17 mouse cellular contexts compared by ENCODE assay signal in the genomic region with DNA sequence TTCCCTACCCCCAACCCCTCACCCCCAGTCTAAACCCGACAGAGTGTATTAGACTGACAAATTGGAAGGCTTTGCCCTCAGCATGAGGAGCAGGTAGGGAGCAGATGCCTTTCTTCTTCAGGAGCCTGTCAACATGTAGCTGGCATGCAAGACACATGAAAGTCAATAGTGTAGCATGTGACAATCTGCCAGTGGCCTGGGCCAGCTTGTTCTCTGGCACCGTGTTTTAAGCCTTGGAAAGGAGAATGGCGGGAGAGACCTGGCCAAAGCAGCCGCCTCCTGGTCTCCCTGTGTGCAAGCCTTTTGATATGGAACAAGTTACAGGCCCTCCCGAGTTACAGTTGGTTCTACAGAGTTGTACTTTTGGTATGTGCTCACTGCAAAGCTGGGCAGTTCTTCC. TPM values are rescaled to one million over a fixed set of nuclear protein-coding genes. Genes with fewer than 3 reads are reported as not detected.
DNase-seq lines count a peak whose midpoint lies in the region; ATAC-seq and TF ChIP-seq lines count a peak whose summit lies in the region.
"Had no signal": no experiment of that assay in that cellular context is flagged by ENCODE, and none has a peak within 500 bp of the region (broad histone marks: within the 10 kb centered on the region; RNA-seq: fewer than 3 reads in every experiment).

No protein-coding gene starts in this region.

- TF ChIP-seq EP300 in stomach, postnatal 0 days (optimal IDR thresholded peaks at IDR 0.05), result no peak

- H3K9ac ChIP-seq in hindbrain, postnatal 0 days (replicated peaks; ENCODE audit: low read length), result no peak overlapping the region
- H3K9ac ChIP-seq in hindbrain, embryonic 16.5 days (ENCODE audit: low read depth, low read length), result no peak overlapping the region
- H3K9ac ChIP-seq in stomach, postnatal 0 days (ENCODE audit: low read length), result no peak overlapping the region
- H3K9ac ChIP-seq: embryonic facial prominence, embryonic 13.5 days; heart, embryonic 13.5 days; hindbrain, embryonic 12.5 days; intestine, embryonic 15.5 days; liver, embryonic 12.5 days; lung, embryonic 15.5 days had no signal

- 0 out of 2 replicates have a peak, but pooled peaks have one; percentile 18 for ATAC-seq in hindbrain, postnatal 0 days
- ATAC-seq in hindbrain, embryonic 16.5 days, result no peak
- ATAC-seq in stomach, postnatal 0 days (ENCODE audit: low FRiP score, low TSS enrichment), result no peak
- ATAC-seq: intestine, embryonic 15.5 days; liver, embryonic 12.5 days; midbrain, embryonic 16.5 days had no signal

- peak; percentile 66 for DNase-seq in gastrocnemius, adult 2 months
- DNase-seq in gastrocnemius, postnatal 4 days (ENCODE audit: low spot score in 2 of 2), result no peak
- DNase-seq in hindbrain, postnatal 0 days (ENCODE audit: low spot score), result peak; percentile 44
- peak; percentile 49 to 71 for DNase-seq in cerebellum, adult 2 months
- DNase-seq in cerebellum, postnatal 36 days, result peak; percentile 42 to 47
- no peak for DNase-seq in stomach, postnatal 0 days (ENCODE audit: low spot score)
- DNase-seq: adrenal gland, postnatal 10 days; layer of hippocampus, postnatal 36 days had no signal

- H3K27ac ChIP-seq in gastrocnemius, adult 2 months, result peak overlapping the region; percentile 84
- H3K27ac ChIP-seq in hindbrain, postnatal 0 days, result no peak overlapping the region
- no peak overlapping the region for H3K27ac ChIP-seq in hindbrain, embryonic 16.5 days (ENCODE audit: low read depth, low read length)
- 0 out of 2 replicates have a peak overlapping the region, but pooled peaks have one; percentile 27 for H3K27ac ChIP-seq in cerebellum, adult 2 months (ENCODE audit: insufficient read depth, low read length)
- no peak overlapping the region for H3K27ac ChIP-seq in stomach, postnatal 0 days (replicated peaks)
- H3K27ac ChIP-seq: embryonic facial prominence, embryonic 13.5 days; heart, embryonic 13.5 days; hindbrain, embryonic 12.5 days; intestine, embryonic 15.5 days; liver, embryonic 12.5 days; lung, embryonic 15.5 days had no signal

- H3K4me3 ChIP-seq in gastrocnemius, adult 2 months, result no peak overlapping the region
- H3K4me3 ChIP-seq in hindbrain, postnatal 0 days (ENCODE audit: low read length), result no peak overlapping the region
- no peak overlapping the region for H3K4me3 ChIP-seq in hindbrain, embryonic 16.5 days (ENCODE audit: low read length)
- H3K4me3 ChIP-seq in cerebellum, adult 2 months (replicated peaks; ENCODE audit: insufficient read depth, low read depth, low read length), result no peak overlapping the region
- no peak overlapping the region for H3K4me3 ChIP-seq in stomach, postnatal 0 days (ENCODE audit: low read depth, low read length)
- H3K4me3 ChIP-seq: embryonic facial prominence, embryonic 13.5 days; heart, embryonic 13.5 days; hindbrain, embryonic 12.5 days; intestine, embryonic 15.5 days; liver, embryonic 12.5 days; lung, embryonic 15.5 days; megakaryocyte, embryonic 14.5 days had no signal

- no peaks in the 10 kb centered on the region for H3K4me1 ChIP-seq in hindbrain, postnatal 0 days (ENCODE audit: insufficient read depth, low read length)
- H3K4me1 ChIP-seq in hindbrain, embryonic 16.5 days (ENCODE audit: control insufficient read depth, insufficient read depth, low read depth, low read length), result peaks cover 3% of the 10 kb centered on the region
- H3K4me1 ChIP-seq in cerebellum, adult 2 months (ENCODE audit: control insufficient read depth, insufficient read depth, low read length), result peaks cover 22% of the 10 kb centered on the region
- H3K4me1 ChIP-seq in stomach, postnatal 0 days (replicated peaks; ENCODE audit: control insufficient read depth, insufficient read depth), result peaks cover 3% of the 10 kb centered on the region; the same call in 1 of the 2 replicates

- 52% methylated on average over 5 of the region's 5 CpGs for WGBS in hindbrain, postnatal 0 days
- WGBS in hindbrain, embryonic 16.5 days, result 72% methylated on average over 5 of the region's 5 CpGs
- 11% methylated on average over 5 of the region's 5 CpGs for WGBS in cerebellum, adult 2 months
- WGBS in stomach, postnatal 0 days, result 79% methylated on average over 5 of the region's 5 CpGs

- H3K9me3 ChIP-seq in hindbrain, postnatal 0 days (ENCODE audit: low read length), result no peaks in the 10 kb centered on the region
- no peaks in the 10 kb centered on the region for H3K9me3 ChIP-seq in hindbrain, embryonic 16.5 days (ENCODE audit: control insufficient read depth, low read length)
- no peaks in the 10 kb centered on the region for H3K9me3 ChIP-seq in stomach, postnatal 0 days (ENCODE audit: control insufficient read depth, low read length)
- H3K9me3 ChIP-seq: embryonic facial prominence, embryonic 13.5 days; hindbrain, embryonic 12.5 days; intestine, embryonic 15.5 days; lung, embryonic 15.5 days; megakaryocyte, embryonic 14.5 days had no signal

- peaks cover 16% of the 10 kb centered on the region; the same call in 1 of the 2 replicates for H3K36me3 ChIP-seq in hindbrain, postnatal 0 days (ENCODE audit: insufficient read depth, low read length)
- peaks cover 7% of the 10 kb centered on the region for H3K36me3 ChIP-seq in hindbrain, embryonic 16.5 days (ENCODE audit: control insufficient read depth, insufficient read depth, low read length)
- H3K36me3 ChIP-seq in stomach, postnatal 0 days (ENCODE audit: control insufficient read depth, insufficient read depth, low read length), result peaks cover 11% of the 10 kb centered on the region; the same call in 1 of the 2 replicates

- no peak for TF ChIP-seq CTCF in gastrocnemius, adult 2 months (IDR thresholded peaks at IDR 0.05)
- TF ChIP-seq CTCF in hindbrain, postnatal 0 days (IDR thresholded peaks at IDR 0.05; ENCODE audit: low read depth), result no peak
- no peak for TF ChIP-seq CTCF in cerebellum, adult 2 months (IDR thresholded peaks at IDR 0.05; ENCODE audit: borderline replicate concordance, insufficient read depth, low read depth, low read length)
- no peak for TF ChIP-seq CTCF in stomach, postnatal 0 days (IDR thresholded peaks at IDR 0.05; ENCODE audit: low read depth)

- H3K4me2 ChIP-seq in hindbrain, postnatal 0 days (ENCODE audit: low read depth, low read length), result no peak overlapping the region
- no peak overlapping the region for H3K4me2 ChIP-seq in hindbrain, embryonic 16.5 days (ENCODE audit: low read length)
- no peak overlapping the region for H3K4me2 ChIP-seq in stomach, postnatal 0 days (replicated peaks; ENCODE audit: low read depth)
- H3K4me2 ChIP-seq: embryonic facial prominence, embryonic 13.5 days; heart, embryonic 13.5 days; hindbrain, embryonic 12.5 days; intestine, embryonic 15.5 days; liver, embryonic 12.5 days; lung, embryonic 15.5 days had no signal

- H3K27me3 ChIP-seq in hindbrain, postnatal 0 days (ENCODE audit: insufficient read depth, low read length), result no peaks in the 10 kb centered on the region
- no peaks in the 10 kb centered on the region for H3K27me3 ChIP-seq in hindbrain, embryonic 16.5 days (replicated peaks; ENCODE audit: control insufficient read depth, insufficient read depth, low read length)
- no peaks in the 10 kb centered on the region for H3K27me3 ChIP-seq in cerebellum, adult 2 months (ENCODE audit: control insufficient read depth, insufficient read depth, low read length)
- no peaks in the 10 kb centered on the region for H3K27me3 ChIP-seq in stomach, postnatal 0 days (ENCODE audit: control insufficient read depth, insufficient read depth, low read length)
- H3K27me3 ChIP-seq: embryonic facial prominence, embryonic 13.5 days; heart, embryonic 13.5 days; hindbrain, embryonic 12.5 days; intestine, embryonic 15.5 days; liver, embryonic 12.5 days; lung, embryonic 15.5 days; megakaryocyte, embryonic 14.5 days had no signal

- intact Hi-C loops in gastrocnemius, adult 2 months (cut with DNase I), result no loop called here

- no peak for TF ChIP-seq POLR2A in cerebellum, adult 2 months (IDR thresholded peaks at IDR 0.05; ENCODE audit: borderline replicate concordance, insufficient read depth, low read length)

RNA-seq across cellular contexts. Expression of a gene that starts 47.5 kb away (rescaled TPM):
- total RNA-seq in gastrocnemius, adult 2 months (2021), result 10 to 100 TPM; 85.1 to 87.6 TPM
- total RNA-seq in gastrocnemius, postnatal 4 days (2021), result 100 to 1,000 TPM; 246 to 256 TPM
- 79.3 and 88.1 TPM in 2 replicates for total RNA-seq in hindbrain, postnatal 0 days (2014; rRNA removed)
- polyA plus RNA-seq in hindbrain, postnatal 0 days (2015; fragmentation: Nextera tagmentation; extraction: Ambion mirVana), result 92.2 and 92.5 TPM in 2 replicates
- 125 and 150 TPM in 2 replicates for polyA plus RNA-seq in hindbrain, embryonic 16.5 days (2015; fragmentation: Nextera tagmentation; extraction: Ambion mirVana)
- polyA plus RNA-seq in cerebellum, adult 2 months (2012; rRNA removed), result 74.0 and 77.7 TPM in 2 replicates
- polyA plus RNA-seq in stomach, postnatal 0 days (2015; fragmentation: Nextera tagmentation; extraction: Ambion mirVana), result 37.9 and 42.5 TPM in 2 replicates

Comparison
In these comparisons a context has a peak if more than half of its experiments do, and no peak if none do; other contexts are left out.
1. DNase-seq: peak in gastrocnemius, adult 2 months (single experiment), hindbrain, postnatal 0 days (single experiment), cerebellum, adult 2 months (2 of 2) and cerebellum, postnatal 36 days (2 of 2); none in gastrocnemius, postnatal 4 days (0 of 2) and stomach, postnatal 0 days (single experiment).
2. H3K27ac ChIP-seq: peak in gastrocnemius, adult 2 months (single experiment) and cerebellum, adult 2 months (single experiment); none in hindbrain, postnatal 0 days (single experiment), hindbrain, embryonic 16.5 days (single experiment) and stomach, postnatal 0 days (single experiment).